In the genomic region with DNA sequence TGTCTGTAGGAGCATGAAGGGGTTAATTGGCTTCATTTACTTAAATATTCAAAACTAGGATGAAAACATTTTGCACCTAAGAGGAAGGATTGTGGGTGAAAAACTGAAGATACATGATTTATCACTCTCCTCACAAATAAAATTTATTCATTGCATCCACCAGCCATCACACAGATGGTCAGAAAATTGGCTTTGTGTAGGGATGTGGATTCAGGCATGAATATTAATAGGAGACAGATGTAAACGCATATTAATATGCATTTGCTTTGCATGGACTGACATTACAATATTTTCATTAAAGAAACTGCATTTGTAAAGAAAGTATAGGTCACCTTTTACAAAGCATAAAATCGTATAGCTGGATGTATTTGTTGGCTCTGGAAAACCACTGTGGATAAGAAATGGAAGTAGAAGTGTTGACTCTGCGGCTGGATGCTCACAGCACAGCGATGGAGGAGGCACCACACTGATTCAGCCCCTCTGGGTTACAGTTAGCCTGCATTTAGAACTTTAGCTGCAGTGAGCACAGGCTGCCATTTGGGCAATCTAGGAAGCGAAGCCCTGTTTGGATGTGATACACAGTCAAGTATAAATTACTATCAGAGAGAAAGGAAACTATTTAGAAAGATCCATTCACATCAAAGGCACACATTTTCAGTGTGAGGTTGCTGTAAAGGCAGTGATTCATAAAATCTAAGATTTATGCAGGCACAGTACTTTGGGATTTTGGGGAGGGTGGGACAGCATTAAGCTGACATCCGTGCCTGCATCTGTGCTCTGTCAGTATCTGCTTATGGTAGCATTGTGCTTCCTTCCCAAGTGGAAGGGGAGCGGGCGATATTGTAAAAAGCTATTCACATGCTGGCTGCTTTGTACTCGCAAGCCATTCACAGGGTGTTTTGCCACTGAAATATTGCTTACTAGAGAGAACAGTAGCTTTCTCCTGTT, we compare ENCODE assay signal across 13 mouse cellular contexts.
A peak's percentile ranks its signal among the peaks of the same experiment; 100 is the strongest.
DNase-seq lines count a peak whose midpoint lies in the region; ATAC-seq and TF ChIP-seq lines count a peak whose summit lies in the region.
"Had no signal": no experiment of that assay in that cellular context is flagged by ENCODE, and none has a peak within 500 bp of the region (broad histone marks: within the 10 kb centered on the region; RNA-seq: fewer than 3 reads in every experiment).

No protein-coding gene starts in this region.

- H3K36me3 ChIP-seq in forebrain, postnatal 0 days (ENCODE audit: insufficient read depth), result no peaks in the 10 kb centered on the region
- no peaks in the 10 kb centered on the region for H3K36me3 ChIP-seq in neural tube, embryonic 14.5 days (ENCODE audit: control insufficient read depth, insufficient read depth, low read length)
- H3K36me3 ChIP-seq: heart, embryonic 12.5 days; limb, embryonic 12.5 days had no signal

- H3K4me1 ChIP-seq in forebrain, postnatal 0 days (ENCODE audit: insufficient read depth), result peaks cover 10% of the 10 kb centered on the region; the same call in 1 of the 2 replicates
- peaks cover 12% of the 10 kb centered on the region for H3K4me1 ChIP-seq in neural tube, embryonic 14.5 days (ENCODE audit: control insufficient read depth, insufficient read depth, low read length)
- H3K4me1 ChIP-seq: heart, embryonic 12.5 days; limb, embryonic 12.5 days had no signal

- DNase-seq in retina, postnatal 1 day, result peak; percentile 17
- no peak for DNase-seq in retina, embryonic 14.5 days (ENCODE audit: low spot score)
- peak; percentile 67 for DNase-seq in forebrain, postnatal 0 days
- DNase-seq in layer of hippocampus, postnatal 36 days, result peak; percentile 5 to 8
- no peak for DNase-seq in thymus, postnatal 36 days
- DNase-seq in cerebellum, adult 9-11 months, result no peak
- DNase-seq: adrenal gland, adult 8-10 months; cerebellum, adult 8-10 months; kidney, postnatal 25 days; liver, postnatal 0 days had no signal

- no peak overlapping the region for H3K4me3 ChIP-seq in forebrain, postnatal 0 days (ENCODE audit: low read depth, low read length)
- H3K4me3 ChIP-seq in neural tube, embryonic 14.5 days (ENCODE audit: low read depth, low read length), result no peak overlapping the region
- H3K4me3 ChIP-seq: heart, embryonic 12.5 days; limb, embryonic 12.5 days had no signal

- peak overlapping the region; percentile 69 for H3K27ac ChIP-seq in forebrain, postnatal 0 days (ENCODE audit: low read depth, low read length)
- peak overlapping the region; percentile 77 for H3K27ac ChIP-seq in neural tube, embryonic 14.5 days (ENCODE audit: low read depth, low read length)
- H3K27ac ChIP-seq: limb, embryonic 12.5 days had no signal

- H3K9me3 ChIP-seq in forebrain, postnatal 0 days (ENCODE audit: low read length), result no peaks in the 10 kb centered on the region
- no peaks in the 10 kb centered on the region for H3K9me3 ChIP-seq in neural tube, embryonic 14.5 days (ENCODE audit: control insufficient read depth, low read length)
- H3K9me3 ChIP-seq: heart, embryonic 12.5 days; limb, embryonic 12.5 days had no signal

- no peak overlapping the region; the same call in 1 of the 2 replicates for H3K9ac ChIP-seq in forebrain, postnatal 0 days
- no peak overlapping the region for H3K9ac ChIP-seq in neural tube, embryonic 14.5 days (replicated peaks; ENCODE audit: low read depth, low read length)
- H3K9ac ChIP-seq: heart, embryonic 12.5 days; limb, embryonic 12.5 days; liver, postnatal 0 days had no signal

- peak; percentile 87 for ATAC-seq in forebrain, postnatal 0 days
- ATAC-seq in neural tube, embryonic 14.5 days (ENCODE audit: low read depth), result peak; percentile 79
- ATAC-seq: liver, postnatal 0 days had no signal

- WGBS in forebrain, postnatal 0 days, result 31% methylated on average over 9 of the region's 9 CpGs
- WGBS in neural tube, embryonic 14.5 days, result 23% methylated on average over 9 of the region's 9 CpGs

- 0 out of 2 replicates have a peak, but pooled peaks have one; percentile 5 for TF ChIP-seq CTCF in forebrain, postnatal 0 days (IDR thresholded peaks at IDR 0.05; ENCODE audit: low read depth)

- no peaks in the 10 kb centered on the region for H3K27me3 ChIP-seq in forebrain, postnatal 0 days (ENCODE audit: insufficient read depth, low read length)
- H3K27me3 ChIP-seq in neural tube, embryonic 14.5 days (ENCODE audit: control insufficient read depth, insufficient read depth, low read length), result no peaks in the 10 kb centered on the region
- H3K27me3 ChIP-seq: heart, embryonic 12.5 days; limb, embryonic 12.5 days had no signal

- peak overlapping the region; percentile 17 for H3K4me2 ChIP-seq in forebrain, postnatal 0 days (ENCODE audit: low read depth)
- peak overlapping the region; percentile 24; the same call in 1 of the 2 replicates for H3K4me2 ChIP-seq in neural tube, embryonic 14.5 days (ENCODE audit: low read depth, low read length)
- H3K4me2 ChIP-seq: heart, embryonic 12.5 days; limb, embryonic 12.5 days had no signal

Comparison
In these comparisons a context has a peak if more than half of its experiments do, and no peak if none do; other contexts are left out.
1. DNase-seq: peak in retina, postnatal 1 day (single experiment), forebrain, postnatal 0 days (single experiment) and layer of hippocampus, postnatal 36 days (2 of 2); none in retina, embryonic 14.5 days (single experiment), thymus, postnatal 36 days (0 of 2) and cerebellum, adult 9-11 months (single experiment).